Mouse (Mus musculus) hindbrain, embryonic 12.5 days (tissue): ENCODE data around the gene Calml3. TPM values are rescaled to one million over a fixed set of nuclear protein-coding genes. Genes with fewer than 3 reads are reported as not detected.

Source experiments
- ATAC-seq: fragments of 200-750 bp; cut with Nextera tagmentation; 2 replicates; pipeline ENCODE4 v1.8.0; 2017; ENCODE audit warnings: moderate TSS enrichment; ENCODE audit not compliant: low FRiP score
- H3K27ac ChIP-seq: fragments of 300-500 bp; sonication (generic); 2 replicates; pipeline ENCODE4 v1.5.1; 2016; ENCODE audit warnings: mild to moderate bottlenecking
- H3K27me3 ChIP-seq: fragments of 300-500 bp; sonication (generic); 2 replicates; pipeline ENCODE4 v1.6.1; 2016; ENCODE audit warnings: mild to moderate bottlenecking
- H3K36me3 ChIP-seq: fragments of 300-500 bp; sonication (generic); 2 replicates; pipeline ENCODE4 v1.6.1; 2016; ENCODE audit warnings: mild to moderate bottlenecking
- H3K4me1 ChIP-seq: fragments of 300-500 bp; sonication (generic); 2 replicates; pipeline ENCODE4 v1.6.1; 2016
- H3K4me2 ChIP-seq: fragments of 300-500 bp; sonication (generic); replicated peaks from 2 replicates; pipeline ENCODE4 v1.6.1; 2016; ENCODE audit warnings: mild to moderate bottlenecking
- H3K4me3 ChIP-seq: fragments of 300-500 bp; sonication (generic); 2 replicates; pipeline ENCODE4 v1.5.1; 2016; ENCODE audit warnings: mild to moderate bottlenecking
- H3K9ac ChIP-seq: fragments of 300-500 bp; sonication (generic); 2 replicates; pipeline ENCODE4 v1.6.1; 2016; ENCODE audit warnings: mild to moderate bottlenecking, moderate library complexity
- H3K9me3 ChIP-seq: fragments of 300-500 bp; sonication (generic); replicated peaks from 2 replicates; pipeline ENCODE4 v1.6.1; 2016; ENCODE audit warnings: mild to moderate bottlenecking
- WGBS: fragments of 180-500 bp; shearing (Covaris S2); methylation state at CpG from one replicate; pipeline ENCODE4 v1.1.7; 2016; 5-methylcytosine and 5-hydroxymethylcytosine counted together
- polyA plus RNA-seq: library from polyadenylated mRNA; unstranded; fragments of >200 nt; fragmentation: Nextera tagmentation; extraction: Ambion mirVana; gene quantifications from 2 replicates; pipeline ENCODE4 v1.2.1, GENCODE M21; 2016

Gene Calml3
- polyA plus RNA-seq, 1 experiment from 2014 or later, result not detected

- WGBS, result 81% methylated on average over 5 of the region's 5 CpGs
- Histone ChIP-seq H3K9ac (no peak overlapping the region), H3K4me1 (0 out of 2 replicates have a peak, but pooled peaks cover under 1% of the 10 kb centered on the region), H3K36me3 (no peaks in the 10 kb centered on the region), H3K27ac (no peak overlapping the region), H3K4me2 (no peak overlapping the region), H3K27me3 (no peaks in the 10 kb centered on the region), H3K4me3 (no peak overlapping the region), H3K9me3 (no peaks in the 10 kb centered on the region)
- no peak for ATAC-seq
Measured at GRCm38 (mm10) chr13:3777216-3777912, 26.8 kb downstream of the Calml3 start.

GRCm38 (mm10) chr13:3776446-3776845 lies 27.7 kb downstream of the Calml3 start:
- WGBS, result 96% methylated on average over 4 of the region's 4 CpGs
- no peaks in the 10 kb centered on the region for H3K9me3 ChIP-seq
- no peak overlapping the region for H3K9ac ChIP-seq
- H3K4me1 ChIP-seq, result no peaks in the 10 kb centered on the region
- no peaks in the 10 kb centered on the region for H3K27me3 ChIP-seq
- H3K27ac ChIP-seq, result no peak overlapping the region
- H3K4me3 ChIP-seq, result no peak overlapping the region
- H3K36me3 ChIP-seq, result no peaks in the 10 kb centered on the region
- H3K4me2 ChIP-seq, result no peak overlapping the region
- ATAC-seq, result no peak

- no peak overlapping the region for H3K27ac ChIP-seq
- WGBS, result 80% methylated on average over 4 of the region's 4 CpGs
- no peak overlapping the region for H3K4me3 ChIP-seq
- peaks cover 3% of the 10 kb centered on the region; the same call in 1 of the 2 replicates for H3K4me1 ChIP-seq
- no peak for ATAC-seq
- no peak overlapping the region for H3K4me2 ChIP-seq
- no peaks in the 10 kb centered on the region for H3K36me3 ChIP-seq
- no peaks in the 10 kb centered on the region for H3K9me3 ChIP-seq
- H3K9ac ChIP-seq, result no peak overlapping the region
- H3K27me3 ChIP-seq, result no peaks in the 10 kb centered on the region
Measured at GRCm38 (mm10) chr13:3774991-3775390, 29.1 kb downstream of the Calml3 start.

GRCm38 (mm10) chr13:3774280-3774679 lies 29.8 kb downstream of the Calml3 start:
- Histone ChIP-seq H3K27me3 (no peaks in the 10 kb centered on the region), H3K27ac (no peak overlapping the region), H3K4me2 (no peak overlapping the region), H3K9me3 (no peaks in the 10 kb centered on the region), H3K4me1 (peaks cover 3% of the 10 kb centered on the region; the same call in 1 of the 2 replicates), H3K9ac (no peak overlapping the region), H3K36me3 (no peaks in the 10 kb centered on the region), H3K4me3 (no peak overlapping the region)
- WGBS, result 92% methylated on average over 3 of the region's 3 CpGs
- no peak for ATAC-seq

GRCm38 (mm10) chr13:3773149-3773688 lies 30.9 kb downstream of the Calml3 start:
- H3K9me3 ChIP-seq, result no peaks in the 10 kb centered on the region
- H3K4me1 ChIP-seq, result peaks cover 3% of the 10 kb centered on the region; the same call in 1 of the 2 replicates
- H3K27me3 ChIP-seq, result no peaks in the 10 kb centered on the region
- WGBS, result 92% methylated on average over 2 of the region's 2 CpGs
- H3K9ac ChIP-seq, result no peak overlapping the region
- H3K36me3 ChIP-seq, result no peaks in the 10 kb centered on the region
- no peak for ATAC-seq
- H3K4me2 ChIP-seq, result no peak overlapping the region
- H3K27ac ChIP-seq, result no peak overlapping the region
- H3K4me3 ChIP-seq, result no peak overlapping the region

- peaks cover 3% of the 10 kb centered on the region; the same call in 1 of the 2 replicates for H3K4me1 ChIP-seq
- H3K36me3 ChIP-seq, result no peaks in the 10 kb centered on the region
- ATAC-seq, result no peak
- H3K4me3 ChIP-seq, result no peak overlapping the region
- H3K9me3 ChIP-seq, result no peaks in the 10 kb centered on the region
- whole genome bisulfite sequencing, result 94% methylated on average over 5 of the region's 5 CpGs
- no peak overlapping the region for H3K27ac ChIP-seq
- H3K9ac ChIP-seq, result no peak overlapping the region
- H3K27me3 ChIP-seq, result no peaks in the 10 kb centered on the region
- H3K4me2 ChIP-seq, result no peak overlapping the region
Measured at GRCm38 (mm10) chr13:3771221-3771620, 32.9 kb downstream of the Calml3 start.

GRCm38 (mm10) chr13:3770170-3771024 lies 33.7 kb downstream of the Calml3 start:
- Histone ChIP-seq H3K4me3 (no peak overlapping the region), H3K4me2 (no peak overlapping the region), H3K27ac (no peak overlapping the region), H3K9ac (no peak overlapping the region), H3K36me3 (no peaks in the 10 kb centered on the region), H3K4me1 (peaks cover 3% of the 10 kb centered on the region; the same call in 1 of the 2 replicates), H3K27me3 (no peaks in the 10 kb centered on the region), H3K9me3 (no peaks in the 10 kb centered on the region)
- no peak for ATAC-seq
- 81% methylated on average over 11 of the region's 11 CpGs for WGBS

- Histone ChIP-seq H3K27ac (no peak overlapping the region), H3K4me3 (no peak overlapping the region), H3K9me3 (no peaks in the 10 kb centered on the region), H3K36me3 (no peaks in the 10 kb centered on the region), H3K27me3 (no peaks in the 10 kb centered on the region), H3K4me2 (no peak overlapping the region), H3K9ac (no peak overlapping the region), H3K4me1 (peaks cover 3% of the 10 kb centered on the region; the same call in 1 of the 2 replicates)
- ATAC-seq, result no peak
- WGBS, result 91% methylated on average over 3 of the region's 3 CpGs
Measured at GRCm38 (mm10) chr13:3769531-3769930, 34.6 kb downstream of the Calml3 start.

DNA sequence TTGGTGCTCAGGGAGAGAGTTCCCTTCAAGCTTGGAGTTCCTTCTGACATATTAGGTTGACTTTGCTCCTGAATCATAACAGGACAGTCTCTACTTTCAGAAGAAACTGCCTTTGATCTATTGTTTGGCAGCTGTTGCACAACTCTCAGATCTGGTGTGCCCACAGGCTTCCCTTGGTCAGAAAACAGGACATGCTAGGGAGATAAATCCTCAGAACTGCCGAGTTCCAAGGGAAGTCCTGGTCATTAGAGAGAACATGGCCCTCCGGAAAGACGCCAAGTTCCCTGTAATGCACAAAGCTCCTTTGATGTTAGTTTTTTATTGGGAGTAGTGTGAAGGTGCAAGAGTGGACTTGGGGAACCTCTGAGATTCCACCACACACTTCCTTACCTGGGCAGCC lies 35.5 kb downstream of the Calml3 start:
- no peak overlapping the region for H3K27ac ChIP-seq
- no peaks in the 10 kb centered on the region for H3K27me3 ChIP-seq
- 69% methylated on average over 3 of the region's 3 CpGs for WGBS
- no peak overlapping the region for H3K9ac ChIP-seq
- H3K4me3 ChIP-seq, result no peak overlapping the region
- ATAC-seq, result no peak
- H3K36me3 ChIP-seq, result no peaks in the 10 kb centered on the region
- no peaks in the 10 kb centered on the region for H3K9me3 ChIP-seq
- H3K4me2 ChIP-seq, result no peak overlapping the region
- peaks cover 3% of the 10 kb centered on the region; the same call in 1 of the 2 replicates for H3K4me1 ChIP-seq

- ATAC-seq, result no peak
Measured at GRCm38 (mm10) chr13:3767086-3767485, 37.0 kb downstream of the Calml3 start.

GRCm38 (mm10) chr13:3765781-3766180 lies 38.3 kb downstream of the Calml3 start:
- 89% methylated on average over 4 of the region's 4 CpGs for WGBS
- Histone ChIP-seq H3K4me2 (no peak overlapping the region), H3K36me3 (no peaks in the 10 kb centered on the region), H3K9me3 (no peaks in the 10 kb centered on the region), H3K9ac (no peak overlapping the region), H3K4me3 (no peak overlapping the region), H3K27ac (no peak overlapping the region), H3K4me1 (peaks cover 3% of the 10 kb centered on the region; the same call in 1 of the 2 replicates), H3K27me3 (no peaks in the 10 kb centered on the region)
- no peak for ATAC-seq

More at GRCm38 (mm10) chr13:3767086-3767485, 37.0 kb downstream of the Calml3 start:
- Histone ChIP-seq H3K4me2 (no peak overlapping the region), H3K4me1 (peaks cover 3% of the 10 kb centered on the region; the same call in 1 of the 2 replicates), H3K27me3 (no peaks in the 10 kb centered on the region), H3K9me3 (no peaks in the 10 kb centered on the region), H3K27ac (no peak overlapping the region), H3K4me3 (no peak overlapping the region), H3K9ac (no peak overlapping the region), H3K36me3 (no peaks in the 10 kb centered on the region)

DNA sequence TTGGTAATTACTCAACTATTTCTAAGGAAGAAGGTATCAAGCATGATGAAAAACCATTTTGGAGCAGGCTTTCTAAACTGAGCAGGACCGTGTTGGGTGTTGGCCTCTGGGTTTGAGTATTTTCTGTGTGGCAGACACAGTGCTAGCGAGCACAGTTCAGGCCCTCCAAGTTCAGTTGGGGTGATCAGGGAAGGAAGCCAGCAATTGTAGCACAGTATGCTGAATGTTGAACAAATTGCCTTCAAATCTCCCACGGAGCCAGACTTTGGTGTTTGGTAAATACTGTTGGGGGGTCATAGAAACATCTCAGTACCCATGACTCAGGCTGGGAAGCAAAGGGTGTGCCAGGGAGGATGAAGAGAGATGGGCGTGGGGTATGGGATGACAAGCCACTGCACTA lies 43.0 kb downstream of the Calml3 start:
- no peak overlapping the region for H3K9ac ChIP-seq
- no peaks in the 10 kb centered on the region for H3K9me3 ChIP-seq
- H3K27me3 ChIP-seq, result no peaks in the 10 kb centered on the region
- H3K27ac ChIP-seq, result no peak overlapping the region
- no peaks in the 10 kb centered on the region for H3K4me1 ChIP-seq
- WGBS, result 93% methylated on average over 4 of the region's 4 CpGs
- no peaks in the 10 kb centered on the region for H3K36me3 ChIP-seq
- no peak for ATAC-seq
- no peak overlapping the region for H3K4me3 ChIP-seq
- H3K4me2 ChIP-seq, result no peak overlapping the region
